Mouse (Mus musculus): ENCODE results near the gene Maml2.

Gene Maml2

GRCm38 (mm10) chr9:13309807-13310206 lies 12.1 kb downstream of the Maml2 start:
- DNase-seq (ENCODE audit: low spot score in 2 of 2), result no peak

GRCm38 (mm10) chr9:13310236-13310635 lies 12.5 kb downstream of the Maml2 start:
- no peak for DNase-seq (ENCODE audit: low spot score in 2 of 2)

- no peak for DNase-seq (ENCODE audit: low spot score in 2 of 2)
Observed at GRCm38 (mm10) chr9:13311094-13311493, 13.3 kb downstream of the Maml2 start.

- DNase-seq (ENCODE audit: low spot score in 2 of 2), result no peak
Observed at GRCm38 (mm10) chr9:13313923-13314322, 16.2 kb downstream of the Maml2 start.

GRCm38 (mm10) chr9:13314577-13315004 lies 16.8 kb downstream of the Maml2 start:
- DNase-seq (ENCODE audit: low spot score in 2 of 2), result no peak

- no peak for DNase-seq (ENCODE audit: low spot score in 2 of 2)
Observed at GRCm38 (mm10) chr9:13315393-13315792, 17.6 kb downstream of the Maml2 start.

GRCm38 (mm10) chr9:13319566-13319965 lies 21.8 kb downstream of the Maml2 start:
- no peak for DNase-seq (ENCODE audit: low spot score in 2 of 2)

- DNase-seq (ENCODE audit: low spot score in 2 of 2), result no peak
Observed at GRCm38 (mm10) chr9:13320800-13321364, 23.1 kb downstream of the Maml2 start.

- DNase-seq (ENCODE audit: low spot score in 2 of 2), result no peak
Observed at GRCm38 (mm10) chr9:13323074-13323473, 25.3 kb downstream of the Maml2 start.

GRCm38 (mm10) chr9:13323612-13324011 lies 25.9 kb downstream of the Maml2 start:
- no peak for DNase-seq (ENCODE audit: low spot score in 2 of 2)

- DNase-seq (ENCODE audit: low spot score in 2 of 2), result no peak
Observed at GRCm38 (mm10) chr9:13414230-13414766, 116.5 kb downstream of the Maml2 start.

- DNase-seq (ENCODE audit: low spot score in 2 of 2), result peak; percentile 43 to 55
Observed at GRCm38 (mm10) chr9:13425031-13425940, 127.5 kb downstream of the Maml2 start.

- no peak for DNase-seq (ENCODE audit: low spot score in 2 of 2)
Observed at GRCm38 (mm10) chr9:13429477-13430125, 131.8 kb downstream of the Maml2 start.

GRCm38 (mm10) chr9:13430302-13430701 lies 132.5 kb downstream of the Maml2 start:
- no peak for DNase-seq (ENCODE audit: low spot score in 2 of 2)

GRCm38 (mm10) chr9:13430744-13431143 lies 133.0 kb downstream of the Maml2 start:
- no peak for DNase-seq (ENCODE audit: low spot score in 2 of 2)

- no peak for DNase-seq (ENCODE audit: low spot score in 2 of 2)
Observed at GRCm38 (mm10) chr9:13431646-13432045, 133.9 kb downstream of the Maml2 start.

GRCm38 (mm10) chr9:13433501-13434090 lies 135.8 kb downstream of the Maml2 start:
- no peak for DNase-seq (ENCODE audit: low spot score in 2 of 2)

- no peak for DNase-seq (ENCODE audit: low spot score in 2 of 2)
Observed at GRCm38 (mm10) chr9:13440911-13441310, 143.2 kb downstream of the Maml2 start.

- no peak for DNase-seq (ENCODE audit: low spot score in 2 of 2)
Observed at GRCm38 (mm10) chr9:13442012-13442735, 144.4 kb downstream of the Maml2 start.

GRCm38 (mm10) chr9:13443484-13444211 lies 145.9 kb downstream of the Maml2 start:
- no peak for DNase-seq (ENCODE audit: low spot score in 2 of 2)

GRCm38 (mm10) chr9:13446236-13446635 lies 148.5 kb downstream of the Maml2 start:
- no peak for DNase-seq (ENCODE audit: low spot score in 2 of 2)
